Mouse (Mus musculus) thymus, adult 18-20 months (tissue): Measurements from ENCODE around the gene Olfr395.
"Not testable (repeated sequence)": the region's sequence is repeated elsewhere in the genome, so short reads cannot be mapped to it uniquely, and the experiment has no call there.

Experiments
- DNase-seq, 2 experiments: peaks; one replicate each; pipeline ENCODE4 v3.0.0; 2022; ENCODE audit warnings: mixed read lengths in 2 of 2

Olfr395 gene

DNA sequence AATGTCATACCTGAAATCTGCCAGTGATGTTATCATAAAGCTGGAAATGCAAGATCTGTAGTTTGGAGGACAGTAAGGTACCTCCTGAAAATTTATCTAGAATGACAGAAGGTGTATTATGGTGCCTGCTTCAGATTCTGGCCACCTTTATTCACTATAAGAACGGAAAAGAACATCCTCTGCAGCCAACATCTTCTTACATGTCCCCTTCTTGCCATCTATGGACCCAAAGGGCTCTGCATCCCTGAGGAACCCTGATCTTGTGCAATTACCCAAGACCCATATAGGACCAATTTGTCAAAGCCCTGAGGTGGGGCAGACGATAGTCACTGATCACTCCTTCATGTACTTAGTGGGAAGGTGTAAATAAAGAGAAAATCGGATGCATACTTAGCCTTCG lies at the start of gene Olfr395:
Olfr395 (minus strand) TSS at position 101 of the 400 bp plus-strand sequence.
- DNase-seq, result not testable (repeated sequence)

DNA sequence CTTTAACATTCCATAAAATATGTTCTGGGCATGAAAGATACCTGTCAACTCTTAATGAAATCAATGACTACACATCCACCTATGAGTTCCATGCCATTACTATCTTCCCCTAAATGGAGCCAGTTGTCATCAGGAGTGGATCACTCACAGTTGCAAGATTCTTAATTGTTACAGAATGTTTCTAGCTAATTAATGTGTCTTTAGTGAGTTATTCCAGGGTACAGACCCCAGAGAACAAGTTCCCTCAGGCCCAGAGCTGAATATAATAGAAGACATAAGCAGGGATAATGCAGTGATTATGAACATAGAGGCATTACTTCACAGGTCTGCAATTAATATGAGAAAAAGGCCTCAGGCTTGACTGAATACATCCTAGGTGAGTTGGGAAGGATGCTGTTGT lies 27.3 kb upstream of the Olfr395 start, which contains the start of gene Olfr23:
Olfr23 (plus strand) TSS at position 301 of the 400 bp plus-strand sequence.
- DNase-seq, result no peak

DNA sequence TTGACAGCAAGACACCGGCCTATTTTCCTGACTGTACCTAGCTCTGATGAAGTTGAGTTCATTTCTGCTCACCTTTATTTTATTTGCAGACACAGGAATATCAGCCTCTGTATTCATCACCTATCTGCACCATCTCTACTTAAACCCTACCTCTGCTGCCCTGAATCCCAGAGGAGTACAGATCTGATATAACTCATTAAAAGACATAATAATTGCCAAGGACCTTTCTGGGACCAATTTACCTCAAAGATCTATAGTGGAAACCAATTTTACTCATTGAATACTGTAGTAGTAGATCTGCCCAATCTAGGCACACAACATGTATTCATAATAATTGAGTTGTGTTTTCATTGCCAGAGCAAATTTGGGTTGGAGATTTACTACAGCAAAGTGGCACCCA lies 18.4 kb downstream of the Olfr395 start, which contains the start of gene Olfr394:
Olfr394 (minus strand) TSS at position 101 of the 400 bp plus-strand sequence.
- no peak for DNase-seq
